Mouse (Mus musculus): ENCODE data around the gene Tnik. TPM values are rescaled to one million over a fixed set of nuclear protein-coding genes. Genes with fewer than 3 reads are reported as not detected.

Tnik gene
- polyA plus RNA-seq, 1 experiment from 2014 or later = 111 TPM

DNA sequence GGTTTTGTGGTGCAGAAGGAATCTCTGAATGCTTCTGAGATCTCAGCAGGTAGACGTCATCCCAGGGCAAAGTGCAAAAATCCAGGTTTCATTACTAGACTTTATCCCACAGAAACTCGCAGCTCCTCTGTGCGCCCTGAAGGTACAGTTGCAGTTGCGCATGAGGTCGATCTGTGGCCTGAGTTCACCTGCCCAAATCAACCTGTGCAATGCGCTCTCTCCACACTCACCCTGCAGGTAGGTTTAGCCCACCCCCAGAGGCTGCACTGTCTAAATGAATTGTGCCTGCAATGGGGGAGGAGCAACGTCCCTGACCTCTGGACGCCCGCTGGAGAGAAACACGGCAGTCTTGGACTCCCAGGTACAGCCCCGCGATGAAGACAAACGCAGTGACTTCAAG lies 432.6 kb downstream of the Tnik start:
- H3K4me1 ChIP-seq (replicated peaks; ENCODE audit: control insufficient read depth, insufficient read depth, low read length) = no peaks in the 10 kb centered on the region
- H3K27me3 ChIP-seq (replicated peaks; ENCODE audit: control insufficient read depth, insufficient read depth, low read length) = no peaks in the 10 kb centered on the region
- no peak overlapping the region for H3K9ac ChIP-seq (replicated peaks; ENCODE audit: low read depth, low read length)
- H3K9me3 ChIP-seq (ENCODE audit: control insufficient read depth, low read length) = no peaks in the 10 kb centered on the region
- 87% methylated on average over 13 of the region's 13 CpGs for WGBS
- H3K27ac ChIP-seq (ENCODE audit: low read length) = no peak overlapping the region
- H3K4me3 ChIP-seq (replicated peaks; ENCODE audit: low read length) = no peak overlapping the region
- no peak for ATAC-seq
- no peaks in the 10 kb centered on the region for H3K36me3 ChIP-seq (ENCODE audit: control insufficient read depth, insufficient read depth)
- no peak overlapping the region for H3K4me2 ChIP-seq (ENCODE audit: low read length)

DNA sequence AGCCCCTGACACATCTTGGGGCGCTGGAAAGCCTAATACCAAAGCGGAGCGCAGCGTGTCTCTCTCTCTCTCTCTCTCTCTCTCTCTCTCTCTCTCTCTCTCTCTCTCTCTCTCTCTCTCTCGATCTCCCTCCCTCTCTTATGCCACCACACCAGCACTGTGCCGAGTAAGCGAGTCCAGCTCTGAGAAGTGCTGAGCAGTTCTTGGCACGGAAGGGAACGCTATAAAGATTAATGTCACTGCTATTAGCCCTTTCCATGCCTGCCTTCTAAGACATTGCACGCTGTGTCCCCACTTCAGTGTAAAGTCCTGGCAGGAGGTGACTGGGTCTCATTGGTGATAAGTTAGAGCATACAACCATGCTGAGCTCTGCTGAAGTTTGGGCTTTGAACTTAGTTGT lies 433.1 kb downstream of the Tnik start:
- no peak; the same call in 1 of the 2 replicates for ATAC-seq
- no peak overlapping the region for H3K4me3 ChIP-seq (replicated peaks; ENCODE audit: low read length)
- no peaks in the 10 kb centered on the region for H3K9me3 ChIP-seq (ENCODE audit: control insufficient read depth, low read length)
- H3K27me3 ChIP-seq (replicated peaks; ENCODE audit: control insufficient read depth, insufficient read depth, low read length) = no peaks in the 10 kb centered on the region
- H3K36me3 ChIP-seq (ENCODE audit: control insufficient read depth, insufficient read depth) = no peaks in the 10 kb centered on the region
- 85% methylated on average over 10 of the region's 10 CpGs for WGBS
- H3K27ac ChIP-seq (ENCODE audit: low read length) = no peak overlapping the region
- H3K4me2 ChIP-seq (ENCODE audit: low read length) = no peak overlapping the region
- H3K4me1 ChIP-seq (replicated peaks; ENCODE audit: control insufficient read depth, insufficient read depth, low read length) = no peaks in the 10 kb centered on the region
- no peak overlapping the region for H3K9ac ChIP-seq (replicated peaks; ENCODE audit: low read depth, low read length)

DNA sequence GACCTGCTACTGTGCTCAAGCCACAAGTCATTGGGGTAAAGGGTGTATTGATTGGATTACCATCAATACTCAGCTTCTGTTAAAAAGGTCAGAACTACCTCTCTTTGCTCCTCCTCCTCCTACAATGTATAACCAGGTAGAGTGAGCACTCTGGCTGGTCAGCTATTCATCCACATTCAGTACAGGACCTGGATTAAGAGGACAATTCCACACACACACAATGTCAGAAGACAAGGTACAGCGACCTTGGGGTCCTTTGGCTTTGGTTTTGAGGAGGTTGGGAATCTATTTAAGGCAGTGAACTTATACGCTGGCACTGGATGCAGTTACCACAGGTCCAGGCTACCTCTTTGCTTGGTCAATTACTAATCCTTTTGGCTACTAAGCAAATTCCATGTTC lies 434.8 kb downstream of the Tnik start, which contains the start of gene Slc2a2:
Gene Slc2a2 (plus strand): TSS at position 107 of the 400 bp plus-strand sequence.
- H3K9me3 ChIP-seq (ENCODE audit: control insufficient read depth, low read length) = no peaks in the 10 kb centered on the region
- H3K9ac ChIP-seq (replicated peaks; ENCODE audit: low read depth, low read length) = no peak within 1 kb of the TSS
- H3K4me1 ChIP-seq (replicated peaks; ENCODE audit: control insufficient read depth, insufficient read depth, low read length) = no peaks in the 10 kb centered on the region
- no peak within 1 kb of the TSS for H3K4me2 ChIP-seq (ENCODE audit: low read length)
- H3K4me3 ChIP-seq (replicated peaks; ENCODE audit: low read length) = no peak within 1 kb of the TSS
- H3K27ac ChIP-seq (ENCODE audit: low read length) = no peak within 1 kb of the TSS
- H3K36me3 ChIP-seq (ENCODE audit: control insufficient read depth, insufficient read depth) = no peaks in the 10 kb centered on the region
- no peaks in the 10 kb centered on the region for H3K27me3 ChIP-seq (replicated peaks; ENCODE audit: control insufficient read depth, insufficient read depth, low read length)
- ATAC-seq = no peak
- WGBS = 81% methylated on average over 2 of the region's 2 CpGs

DNA sequence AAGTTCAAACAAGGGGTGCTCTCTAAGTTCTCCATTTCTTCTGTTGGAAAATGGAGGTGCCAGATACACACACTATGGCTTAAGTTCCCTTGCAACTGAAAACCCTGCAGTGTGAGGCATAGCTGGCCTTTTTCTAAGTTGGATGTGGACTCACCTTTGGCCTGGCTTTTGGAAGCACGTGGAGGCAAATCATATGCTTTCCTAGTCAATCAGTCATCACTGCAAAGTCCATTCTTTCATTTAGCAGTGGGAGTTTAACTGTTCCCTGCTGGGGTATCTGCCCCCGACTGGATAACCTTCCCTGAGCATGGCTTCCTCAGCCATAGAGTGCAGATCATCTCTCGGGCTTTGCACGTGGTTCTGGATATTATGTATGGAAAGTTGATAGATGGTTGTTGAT lies 436.6 kb downstream of the Tnik start:
- H3K36me3 ChIP-seq (ENCODE audit: control insufficient read depth, insufficient read depth) = no peaks in the 10 kb centered on the region
- no peak for ATAC-seq
- H3K9ac ChIP-seq (replicated peaks; ENCODE audit: low read depth, low read length) = no peak overlapping the region
- H3K4me2 ChIP-seq (ENCODE audit: low read length) = no peak overlapping the region
- no peaks in the 10 kb centered on the region for H3K4me1 ChIP-seq (replicated peaks; ENCODE audit: control insufficient read depth, insufficient read depth, low read length)
- no peaks in the 10 kb centered on the region for H3K27me3 ChIP-seq (replicated peaks; ENCODE audit: control insufficient read depth, insufficient read depth, low read length)
- no peaks in the 10 kb centered on the region for H3K9me3 ChIP-seq (ENCODE audit: control insufficient read depth, low read length)
- no peak overlapping the region for H3K4me3 ChIP-seq (replicated peaks; ENCODE audit: low read length)
- WGBS = 77% methylated on average over 4 of the region's 4 CpGs
- H3K27ac ChIP-seq (ENCODE audit: low read length) = no peak overlapping the region

DNA sequence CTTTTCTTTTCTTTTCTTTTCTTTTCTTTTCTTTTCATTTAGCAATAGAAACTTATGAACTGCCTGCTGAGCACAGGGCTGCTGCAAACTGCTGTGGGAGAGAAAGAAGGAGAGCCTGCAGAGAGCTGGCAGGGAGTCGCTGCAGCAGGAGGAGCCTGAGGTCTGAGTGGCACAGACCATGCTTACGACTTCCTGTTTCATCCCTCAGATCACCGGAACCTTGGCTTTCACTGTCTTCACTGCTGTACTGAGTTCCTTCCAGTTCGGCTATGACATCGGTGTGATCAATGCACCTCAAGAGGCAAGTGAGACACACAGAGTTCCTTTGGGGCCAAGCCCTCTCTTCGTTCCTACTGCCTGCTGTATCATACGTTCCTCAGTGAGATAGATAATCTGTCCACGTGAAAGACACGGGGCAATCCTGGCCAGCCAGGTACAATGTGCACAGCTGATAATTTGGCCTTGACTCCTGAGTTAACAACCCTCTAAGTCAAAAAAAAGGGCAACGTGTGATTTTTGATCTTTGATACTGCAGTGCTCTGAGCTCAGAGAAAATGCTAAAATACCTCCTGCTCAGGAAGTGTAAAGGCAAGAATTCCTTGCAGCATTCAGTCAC lies 442.6 kb downstream of the Tnik start:
- Histone ChIP-seq H3K36me3 (ENCODE audit: control insufficient read depth, insufficient read depth) (no peaks in the 10 kb centered on the region), H3K4me1 (replicated peaks; ENCODE audit: control insufficient read depth, insufficient read depth, low read length) (no peaks in the 10 kb centered on the region), H3K4me3 (replicated peaks; ENCODE audit: low read length) (no peak overlapping the region), H3K4me2 (ENCODE audit: low read length) (no peak overlapping the region), H3K9me3 (ENCODE audit: control insufficient read depth, low read length) (no peaks in the 10 kb centered on the region), H3K9ac (replicated peaks; ENCODE audit: low read depth, low read length) (no peak overlapping the region), H3K27ac (ENCODE audit: low read length) (no peak overlapping the region), H3K27me3 (replicated peaks; ENCODE audit: control insufficient read depth, insufficient read depth, low read length) (no peaks in the 10 kb centered on the region)
- ATAC-seq = no peak
- WGBS = 73% methylated on average over 10 of the region's 10 CpGs

DNA sequence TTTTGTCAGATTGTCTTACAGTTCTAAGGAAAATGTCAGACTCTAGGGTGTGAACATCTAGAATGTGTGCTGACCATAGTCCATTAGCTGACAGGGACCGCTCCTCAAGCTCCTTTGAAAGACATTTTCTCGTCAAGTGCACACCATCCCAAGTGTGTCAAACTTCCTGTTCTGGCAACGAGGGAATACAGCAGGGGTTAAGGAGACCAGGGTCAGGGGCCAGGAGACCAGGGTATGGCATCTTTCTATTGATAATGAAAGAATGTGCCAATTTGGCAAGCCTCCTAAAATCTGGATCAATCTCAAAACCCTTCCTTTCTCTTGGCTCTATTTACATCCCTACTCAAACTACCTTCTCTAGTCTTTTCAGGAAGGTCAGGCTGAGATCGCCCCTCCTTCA lies 443.7 kb downstream of the Tnik start:
- no peaks in the 10 kb centered on the region for H3K9me3 ChIP-seq (ENCODE audit: control insufficient read depth, low read length)
- H3K4me3 ChIP-seq (replicated peaks; ENCODE audit: low read length) = no peak overlapping the region
- WGBS = 86% methylated on average over 4 of the region's 4 CpGs
- no peaks in the 10 kb centered on the region for H3K4me1 ChIP-seq (replicated peaks; ENCODE audit: control insufficient read depth, insufficient read depth, low read length)
- no peak overlapping the region for H3K27ac ChIP-seq (ENCODE audit: low read length)
- no peak for ATAC-seq
- H3K9ac ChIP-seq (replicated peaks; ENCODE audit: low read depth, low read length) = no peak overlapping the region
- H3K27me3 ChIP-seq (replicated peaks; ENCODE audit: control insufficient read depth, insufficient read depth, low read length) = no peaks in the 10 kb centered on the region
- no peaks in the 10 kb centered on the region for H3K36me3 ChIP-seq (ENCODE audit: control insufficient read depth, insufficient read depth)
- H3K4me2 ChIP-seq (ENCODE audit: low read length) = no peak overlapping the region

DNA sequence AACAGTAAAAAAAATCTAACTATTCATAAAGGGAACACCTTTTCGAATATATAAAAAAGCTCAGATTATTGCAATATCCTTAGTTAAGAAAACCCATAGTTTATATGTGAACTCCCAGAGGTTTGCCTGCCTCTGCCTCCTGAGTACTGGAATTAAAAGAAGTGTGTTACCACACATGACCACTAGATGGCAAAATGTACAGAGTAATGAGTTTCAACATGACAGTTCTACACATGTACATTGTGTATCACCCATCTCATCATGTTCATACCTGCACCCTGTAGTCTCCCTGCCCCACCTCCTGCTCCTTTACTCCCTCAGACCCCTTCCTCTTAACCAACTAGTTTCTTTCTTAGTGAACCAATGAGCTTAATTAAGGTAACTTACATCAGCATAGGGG lies 446.7 kb downstream of the Tnik start:
- Histone ChIP-seq H3K27ac (ENCODE audit: low read length) (no peak overlapping the region), H3K9me3 (ENCODE audit: control insufficient read depth, low read length) (no peaks in the 10 kb centered on the region), H3K4me2 (ENCODE audit: low read length) (no peak overlapping the region), H3K9ac (replicated peaks; ENCODE audit: low read depth, low read length) (no peak overlapping the region), H3K4me1 (replicated peaks; ENCODE audit: control insufficient read depth, insufficient read depth, low read length) (no peaks in the 10 kb centered on the region), H3K27me3 (replicated peaks; ENCODE audit: control insufficient read depth, insufficient read depth, low read length) (no peaks in the 10 kb centered on the region), H3K36me3 (ENCODE audit: control insufficient read depth, insufficient read depth) (no peaks in the 10 kb centered on the region), H3K4me3 (replicated peaks; ENCODE audit: low read length) (no peak overlapping the region)
- ATAC-seq = no peak
- 82% methylated on average over 1 of the region's 1 CpGs for WGBS

DNA sequence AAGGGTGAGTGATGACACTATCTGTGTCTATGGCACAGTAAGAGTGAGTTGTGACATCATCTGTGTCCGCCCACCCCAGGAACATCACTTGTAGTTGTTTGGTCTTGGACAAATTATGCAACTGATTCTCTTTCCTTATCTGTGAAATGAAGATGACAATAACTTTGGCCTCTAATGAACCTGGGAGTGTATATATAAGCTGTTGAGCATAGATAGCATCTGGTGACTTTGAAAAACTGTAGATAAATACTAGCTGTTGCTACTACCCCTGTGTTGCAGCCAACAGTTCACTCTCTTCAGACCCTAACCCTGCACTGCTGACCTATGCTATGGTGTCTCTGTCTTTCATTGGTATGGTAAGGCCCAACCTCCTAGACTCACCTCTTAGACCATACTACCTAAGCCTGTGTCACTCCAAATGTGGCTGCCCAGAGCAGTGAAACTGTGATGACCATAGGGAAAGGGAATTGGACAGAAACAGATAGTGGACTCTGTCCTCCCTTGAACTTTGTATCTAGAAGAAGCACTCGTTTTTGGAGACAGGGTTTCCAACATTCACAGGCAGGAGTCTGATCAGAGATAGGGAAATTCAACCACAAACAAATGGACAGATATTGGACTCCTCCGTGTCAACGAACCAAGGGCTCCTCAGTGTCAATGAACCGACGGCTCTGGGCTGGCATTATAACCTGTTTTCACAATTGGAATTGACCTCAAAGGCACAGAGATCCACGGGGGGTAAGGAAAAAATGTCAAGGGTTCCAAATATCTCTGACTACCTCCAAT lies 451.1 kb downstream of the Tnik start:
- H3K27me3 ChIP-seq (replicated peaks; ENCODE audit: control insufficient read depth, insufficient read depth, low read length) = no peaks in the 10 kb centered on the region
- no peak overlapping the region for H3K4me2 ChIP-seq (ENCODE audit: low read length)
- no peak for ATAC-seq
- no peaks in the 10 kb centered on the region for H3K9me3 ChIP-seq (ENCODE audit: control insufficient read depth, low read length)
- 77% methylated on average over 7 of the region's 7 CpGs for whole genome bisulfite sequencing
- no peak overlapping the region for H3K9ac ChIP-seq (replicated peaks; ENCODE audit: low read depth, low read length)
- no peak overlapping the region for H3K4me3 ChIP-seq (replicated peaks; ENCODE audit: low read length)
- H3K4me1 ChIP-seq (replicated peaks; ENCODE audit: control insufficient read depth, insufficient read depth, low read length) = no peaks in the 10 kb centered on the region
- no peak overlapping the region for H3K27ac ChIP-seq (ENCODE audit: low read length)
- H3K36me3 ChIP-seq (ENCODE audit: control insufficient read depth, insufficient read depth) = no peaks in the 10 kb centered on the region

DNA sequence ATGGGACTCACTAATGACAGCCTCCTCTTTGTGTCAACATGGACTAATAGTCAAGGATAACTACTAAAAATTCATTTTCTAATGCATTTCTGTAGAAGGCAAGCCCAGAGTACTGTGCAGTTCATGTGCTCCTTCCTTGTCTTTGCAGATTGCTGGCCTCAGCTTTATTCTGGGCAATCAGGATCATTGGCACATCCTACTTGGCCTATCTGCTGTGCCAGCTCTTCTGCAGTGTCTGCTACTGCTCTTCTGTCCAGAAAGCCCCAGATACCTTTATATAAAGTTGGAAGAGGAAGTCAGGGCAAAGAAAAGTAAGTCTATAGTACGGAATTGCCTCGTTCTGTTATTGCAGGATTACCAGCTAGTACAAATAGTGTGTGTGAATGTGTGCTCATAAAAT lies 455.5 kb downstream of the Tnik start:
- no peaks in the 10 kb centered on the region for H3K9me3 ChIP-seq (ENCODE audit: control insufficient read depth, low read length)
- no peaks in the 10 kb centered on the region for H3K36me3 ChIP-seq (ENCODE audit: control insufficient read depth, insufficient read depth)
- no peak overlapping the region for H3K27ac ChIP-seq (ENCODE audit: low read length)
- H3K4me1 ChIP-seq (replicated peaks; ENCODE audit: control insufficient read depth, insufficient read depth, low read length) = no peaks in the 10 kb centered on the region
- no peaks in the 10 kb centered on the region for H3K27me3 ChIP-seq (replicated peaks; ENCODE audit: control insufficient read depth, insufficient read depth, low read length)
- H3K4me3 ChIP-seq (replicated peaks; ENCODE audit: low read length) = no peak overlapping the region
- no peak for ATAC-seq
- H3K9ac ChIP-seq (replicated peaks; ENCODE audit: low read depth, low read length) = no peak overlapping the region
- H3K4me2 ChIP-seq (ENCODE audit: low read length) = no peak overlapping the region
- WGBS = 77% methylated on average over 2 of the region's 2 CpGs

Data from forebrain, embryonic 16.5 days (tissue).